Mouse (Mus musculus) skeletal muscle tissue, adult 2 months (tissue): ENCODE results near the gene Agpat3.

Experiments
- DNase-seq: peaks from one replicate; pipeline ENCODE4 v3.0.0-alpha.2; 2012; ENCODE audit warnings: low read depth, low spot score

Gene Agpat3

GRCm38 (mm10) chr10:78219528-78219927 is 132.8 kb downstream of the Agpat3 start:
- DNase-seq, result no peak
